Mouse (Mus musculus) lung, adult 2 months (tissue): Measurements from ENCODE around the gene Galnt17.

Source experiments
- CTCF ChIP-seq: fragments of 200-500 bp; IDR thresholded peaks from 2 replicates; pipeline ENCODE4 v1.5.1; 2011; ENCODE audit warnings: mild to moderate bottlenecking, low read length, control low read depth; ENCODE audit not compliant: insufficient read depth
- POLR2A ChIP-seq: fragments of 200-500 bp; IDR thresholded peaks from 2 replicates; pipeline ENCODE4 v1.6.1; 2011; ENCODE audit warnings: low read depth, mild to moderate bottlenecking, control low read depth, low read length, borderline replicate concordance; ENCODE audit errors: extremely low read depth

- TF ChIP-seq CTCF = no peak
- no peak for TF ChIP-seq POLR2A
Measured at GRCm38 (mm10) chr5:131095635-131096034, 212.7 kb downstream of the Galnt17 start.
